Mouse (Mus musculus) G1E (cell line): Measurements from ENCODE around the gene Gfod1. TPM values are rescaled to one million over a fixed set of nuclear protein-coding genes. Genes with fewer than 3 reads are reported as not detected.
A peak's percentile ranks its signal among the peaks of the same experiment; 100 is the strongest.

Experiments used
- ATAC-seq: 2 replicates; pipeline ENCODE4 v1.8.0; 2016; ENCODE audit warnings: mild to moderate bottlenecking; ENCODE audit not compliant: insufficient number of reproducible peaks, poor library complexity, low FRiP score, severe bottlenecking; ENCODE audit errors: extremely low read depth
- DNase-seq: peaks from one replicate; pipeline ENCODE4 v3.0.0; 2012; ENCODE audit warnings: low spot score
- H3K27me3 ChIP-seq: 2 replicates; pipeline ENCODE4 v1.6.1; 2012; ENCODE audit warnings: mild to moderate bottlenecking, low read length, inconsistent platforms; ENCODE audit not compliant: insufficient read depth
- H3K36me3 ChIP-seq: replicated peaks from 2 replicates; pipeline ENCODE3; 2012; ENCODE audit warnings: mild to moderate bottlenecking, inconsistent platforms
- H3K4me1 ChIP-seq: 2 replicates; pipeline ENCODE4 v1.6.1; 2012; ENCODE audit warnings: low read depth, low read length, inconsistent platforms, mixed read lengths; ENCODE audit not compliant: insufficient read depth
- H3K4me3 ChIP-seq: 2 replicates; pipeline ENCODE4 v1.5.1; 2012; ENCODE audit warnings: low read depth, mild to moderate bottlenecking, inconsistent platforms, low read length, moderate library complexity, mixed read lengths
- H3K9me3 ChIP-seq: replicated peaks from 2 replicates; pipeline ENCODE4 v1.6.1; 2012; ENCODE audit warnings: inconsistent platforms
- CTCF ChIP-seq: IDR thresholded peaks from 2 replicates; pipeline ENCODE4 v1.5.1; 2012; ENCODE audit warnings: low read depth, low read length, inconsistent platforms, mixed read lengths
- GATA1 ChIP-seq: IDR thresholded peaks from 2 replicates; pipeline ENCODE4 v1.6.1; 2012; ENCODE audit warnings: borderline replicate concordance, low read length, inconsistent platforms, mixed read lengths
- GATA2 ChIP-seq: IDR thresholded peaks from 2 replicates; pipeline ENCODE4 v1.6.1; 2012; ENCODE audit warnings: low read depth, low read length, inconsistent platforms, borderline replicate concordance
- POLR2AphosphoS5 ChIP-seq: IDR thresholded peaks from 2 replicates; pipeline ENCODE4 v1.6.1; 2012; ENCODE audit warnings: low read depth, low read length, inconsistent platforms; ENCODE audit not compliant: insufficient replicate concordance
- TAL1 ChIP-seq: conservative IDR thresholded peaks from 2 replicates; pipeline ENCODE4 v1.6.1; 2012; ENCODE audit warnings: low read depth, low read length, inconsistent platforms, mixed read lengths
- polyA plus RNA-seq: library from polyadenylated mRNA; stranded (reverse); fragments of >175 nt; gene quantifications from 2 replicates; pipeline ENCODE4 v1.2.3, GENCODE M21; 2012
- total RNA-seq, 2 experiments: library from RNA; stranded (forward) in 1 of 2; stranded (reverse) in 1 of 2; fragments of 200-1000 nt in 1 of 2; fragments of >200 nt in 1 of 2; fragmentation: Nextera tagmentation in 1 of 2; gene quantifications; 2 replicates each; pipeline ENCODE4 v1.2.3; 2014 to 2017

Gfod1 gene
- 0.73 and 1.1 TPM in 2 replicates for total RNA-seq (2014; fragmentation: Nextera tagmentation)
- 0.35 and 0.49 TPM in 2 replicates for total RNA-seq (2017)
- 0.19 and 0.22 TPM in 2 replicates for polyA plus RNA-seq

- Histone ChIP-seq H3K27me3 (peaks cover 52% of the 10 kb centered on the region), H3K4me1 (peaks cover 11% of the 10 kb centered on the region; the same call in 1 of the 2 replicates), H3K36me3 (no peaks in the 10 kb centered on the region), H3K4me3 (peak within 1 kb of the TSS; percentile 16; the same call in 1 of the 2 replicates), H3K9me3 (peaks cover 26% of the 10 kb centered on the region)
- DNase-seq: no peak
- TF ChIP-seq GATA2 (no peak), POLR2AphosphoS5 (no peak), GATA1 (no peak), TAL1 (no peak), CTCF (no peak)
- no peak for ATAC-seq
These were observed at the start of gene Gfod1 for GRCm38 (mm10) chr13:43304018-43304431. Gene Gfod1, minus strand, starts transcription at chr13:43304172.

GRCm38 (mm10) chr13:43353356-43353755 lies 49.4 kb upstream of the Gfod1 start:
- TF ChIP-seq GATA2 (no peak), GATA1 (no peak), POLR2AphosphoS5 (no peak)
- H3K4me1 ChIP-seq: no peaks in the 10 kb centered on the region
- H3K36me3 ChIP-seq: no peaks in the 10 kb centered on the region
- peaks cover 26% of the 10 kb centered on the region for H3K27me3 ChIP-seq
- no peaks in the 10 kb centered on the region for H3K9me3 ChIP-seq
- no peak for DNase-seq
- H3K4me3 ChIP-seq: no peak overlapping the region
- no peak for ATAC-seq

- Histone ChIP-seq H3K9me3 (no peaks in the 10 kb centered on the region), H3K36me3 (no peaks in the 10 kb centered on the region), H3K4me1 (no peaks in the 10 kb centered on the region), H3K4me3 (no peak overlapping the region), H3K27me3 (peaks cover 30% of the 10 kb centered on the region)
- no peak for ATAC-seq
- TF ChIP-seq GATA1 (no peak), POLR2AphosphoS5 (no peak), GATA2 (no peak), TAL1 (no peak), CTCF (no peak)
- no peak for DNase-seq
These were observed 46.7 kb upstream of the Gfod1 start for GRCm38 (mm10) chr13:43350489-43351169.

GRCm38 (mm10) chr13:43349376-43349775 lies 45.4 kb upstream of the Gfod1 start:
- Histone ChIP-seq H3K4me3 (no peak overlapping the region), H3K4me1 (no peaks in the 10 kb centered on the region), H3K9me3 (no peaks in the 10 kb centered on the region), H3K27me3 (peaks cover 38% of the 10 kb centered on the region), H3K36me3 (no peaks in the 10 kb centered on the region)
- ATAC-seq (no peak), DNase-seq (no peak)
- no peak for TF ChIP-seq GATA2
- TF ChIP-seq TAL1: no peak
- TF ChIP-seq POLR2AphosphoS5: no peak

GRCm38 (mm10) chr13:43346825-43347224 lies 42.9 kb upstream of the Gfod1 start:
- peaks cover 35% of the 10 kb centered on the region for H3K27me3 ChIP-seq
- no peaks in the 10 kb centered on the region for H3K36me3 ChIP-seq
- H3K4me3 ChIP-seq: no peak overlapping the region
- ATAC-seq (no peak), DNase-seq (no peak)
- TF ChIP-seq TAL1 (no peak), GATA1 (no peak), CTCF (no peak), GATA2 (no peak), POLR2AphosphoS5 (no peak)
- no peaks in the 10 kb centered on the region for H3K4me1 ChIP-seq
- no peaks in the 10 kb centered on the region for H3K9me3 ChIP-seq

GRCm38 (mm10) chr13:43338632-43339031 lies 34.7 kb upstream of the Gfod1 start:
- no peaks in the 10 kb centered on the region for H3K36me3 ChIP-seq
- H3K4me3 ChIP-seq: no peak overlapping the region
- no peaks in the 10 kb centered on the region for H3K9me3 ChIP-seq
- TF ChIP-seq TAL1 (no peak), GATA1 (no peak), CTCF (no peak), POLR2AphosphoS5 (no peak), GATA2 (no peak)
- DNase-seq: no peak
- H3K4me1 ChIP-seq: peaks cover 11% of the 10 kb centered on the region
- ATAC-seq: no peak
- H3K27me3 ChIP-seq: peaks cover 33% of the 10 kb centered on the region
